Mouse (Mus musculus) liver, embryonic 11.5 days (tissue): ENCODE results near the gene Atp1b1. TPM values are rescaled to one million over a fixed set of nuclear protein-coding genes. Genes with fewer than 3 reads are reported as not detected.
A peak's percentile ranks its signal among the peaks of the same experiment; 100 is the strongest.

ENCODE experiments used
- ATAC-seq: fragments of 200-750 bp; cut with Nextera tagmentation; replicated peaks from 2 replicates; pipeline ENCODE4 v1.8.0; 2017; ENCODE audit warnings: moderate number of reproducible peaks, mild to moderate bottlenecking, moderate TSS enrichment, moderate library complexity; ENCODE audit not compliant: low FRiP score
- DNase-seq: peaks from one replicate; pipeline ENCODE4 v3.0.0-alpha.2; 2017; ENCODE audit warnings: low spot score
- H3K27ac ChIP-seq: fragments of 300-500 bp; sonication (generic); 2 replicates; pipeline ENCODE4 v1.5.1; 2014; ENCODE audit warnings: mild to moderate bottlenecking, low read depth, low read length, control low read depth
- H3K27me3 ChIP-seq: fragments of 300-500 bp; sonication (generic); replicated peaks from 2 replicates; pipeline ENCODE4 v1.6.1; 2014; ENCODE audit warnings: low read length, mixed read lengths; ENCODE audit not compliant: control insufficient read depth, insufficient read depth
- H3K36me3 ChIP-seq: fragments of 300-500 bp; sonication (generic); 2 replicates; pipeline ENCODE4 v1.6.1; 2014; ENCODE audit warnings: mild to moderate bottlenecking, low read length, moderate library complexity, mixed read lengths; ENCODE audit not compliant: control insufficient read depth, insufficient read depth
- H3K4me1 ChIP-seq: fragments of 300-500 bp; sonication (generic); replicated peaks from 2 replicates; pipeline ENCODE4 v1.6.1; 2014; ENCODE audit warnings: low read length, mixed read lengths; ENCODE audit not compliant: control insufficient read depth, insufficient read depth
- H3K4me2 ChIP-seq: fragments of 300-500 bp; sonication (generic); 2 replicates; pipeline ENCODE4 v1.6.1; 2014; ENCODE audit warnings: mild to moderate bottlenecking, control low read depth, moderate library complexity
- H3K4me3 ChIP-seq: fragments of 300-500 bp; sonication (generic); 2 replicates; pipeline ENCODE4 v1.5.1; 2014; ENCODE audit warnings: low read depth, low read length, control low read depth
- H3K9ac ChIP-seq: fragments of 300-500 bp; sonication (generic); 2 replicates; pipeline ENCODE4 v1.6.1; 2014; ENCODE audit warnings: low read depth, low read length, control low read depth
- H3K9me3 ChIP-seq: fragments of 300-500 bp; sonication (generic); 2 replicates; pipeline ENCODE4 v1.6.1; 2016; ENCODE audit warnings: low read length, inconsistent platforms, mixed read lengths; ENCODE audit not compliant: control insufficient read depth
- WGBS: fragments of 180-500 bp; shearing (Covaris S2); extraction: QIAGEN DNeasy Blood & Tissue Kit; methylation state at CpG from one replicate; pipeline ENCODE4 v1.1.7; 2014; 5-methylcytosine and 5-hydroxymethylcytosine counted together
- polyA plus RNA-seq: library from polyadenylated mRNA; unstranded; fragments of >200 nt; fragmentation: Nextera tagmentation; extraction: Ambion mirVana; gene quantifications from 2 replicates; pipeline ENCODE4 v1.2.1, GENCODE M21; 2014

Atp1b1 gene
- polyA plus RNA-seq, 1 experiment from 2014 or later: 18.6 TPM

- H3K36me3 ChIP-seq: no peaks in the 10 kb centered on the region
- peak; percentile 55 for ATAC-seq
- H3K9me3 ChIP-seq: no peaks in the 10 kb centered on the region
- H3K4me3 ChIP-seq: peak overlapping the region; percentile 65
- 5% methylated on average over 22 of the region's 22 CpGs for WGBS
- H3K4me1 ChIP-seq: peaks cover 7% of the 10 kb centered on the region
- H3K4me2 ChIP-seq: peak overlapping the region; percentile 78
- DNase-seq: peak; percentile 57
- peaks cover 61% of the 10 kb centered on the region for H3K27me3 ChIP-seq
- 0 out of 2 replicates have a peak overlapping the region, but pooled peaks have one; percentile 1 for H3K9ac ChIP-seq
- no peak overlapping the region for H3K27ac ChIP-seq
Measured at GRCm38 (mm10) chr1:164458621-164459051, 481 bp upstream of the Atp1b1 start.

- peaks cover 61% of the 10 kb centered on the region for H3K27me3 ChIP-seq
- peak; percentile 69 for DNase-seq
Measured at GRCm38 (mm10) chr1:164457531-164458244, 467 bp downstream of the Atp1b1 start.

GRCm38 (mm10) chr1:164456731-164457130, 1.4 kb downstream of the Atp1b1 start:
- DNase-seq (no peak), ATAC-seq (no peak)
- H3K27ac ChIP-seq: no peak overlapping the region
- H3K4me1 ChIP-seq: peaks cover 7% of the 10 kb centered on the region
- no peak overlapping the region for H3K9ac ChIP-seq
- H3K36me3 ChIP-seq: 0 out of 2 replicates have a peak, but pooled peaks cover 4% of the 10 kb centered on the region
- no peaks in the 10 kb centered on the region for H3K9me3 ChIP-seq
- peak overlapping the region; percentile 65 for H3K4me3 ChIP-seq
- WGBS: 12% methylated on average over 8 of the region's 8 CpGs
- peaks cover 60% of the 10 kb centered on the region for H3K27me3 ChIP-seq
- H3K4me2 ChIP-seq: peak overlapping the region; percentile 78

More at GRCm38 (mm10) chr1:164457531-164458244, 467 bp downstream of the Atp1b1 start:
- H3K4me2 ChIP-seq: peak overlapping the region; percentile 78
- 0 out of 2 replicates have a peak, but pooled peaks cover under 1% of the 10 kb centered on the region for H3K36me3 ChIP-seq
- H3K9ac ChIP-seq: peak overlapping the region; percentile 58
- peaks cover 7% of the 10 kb centered on the region for H3K4me1 ChIP-seq
- peak; percentile 53 for ATAC-seq
- peak overlapping the region; percentile 48; the same call in 1 of the 2 replicates for H3K27ac ChIP-seq
- peak overlapping the region; percentile 65 for H3K4me3 ChIP-seq
- H3K9me3 ChIP-seq: no peaks in the 10 kb centered on the region
- WGBS: under 1% methylated on average over 62 of the region's 76 CpGs

GRCm38 (mm10) chr1:164456065-164456464, 2.1 kb downstream of the Atp1b1 start:
- ATAC-seq (no peak), DNase-seq (no peak)
- Histone ChIP-seq H3K27me3 (peaks cover 55% of the 10 kb centered on the region), H3K36me3 (0 out of 2 replicates have a peak, but pooled peaks cover 4% of the 10 kb centered on the region), H3K4me2 (peak overlapping the region; percentile 78), H3K27ac (no peak overlapping the region), H3K4me1 (peaks cover 7% of the 10 kb centered on the region), H3K9me3 (no peaks in the 10 kb centered on the region), H3K9ac (no peak overlapping the region), H3K4me3 (peak overlapping the region; percentile 65; the same call in 1 of the 2 replicates)
- 32% methylated on average over 6 of the region's 6 CpGs for WGBS

GRCm38 (mm10) chr1:164455614-164456013, 2.5 kb downstream of the Atp1b1 start:
- Histone ChIP-seq H3K4me1 (peaks cover 7% of the 10 kb centered on the region), H3K27me3 (peaks cover 51% of the 10 kb centered on the region), H3K9ac (no peak overlapping the region), H3K4me2 (peak overlapping the region; percentile 78; the same call in 1 of the 2 replicates), H3K27ac (no peak overlapping the region), H3K9me3 (no peaks in the 10 kb centered on the region), H3K4me3 (no peak overlapping the region), H3K36me3 (0 out of 2 replicates have a peak, but pooled peaks cover 4% of the 10 kb centered on the region)
- no peak for DNase-seq
- WGBS: 66% methylated on average over 7 of the region's 7 CpGs
- no peak for ATAC-seq

GRCm38 (mm10) chr1:164454747-164455400, 3.3 kb downstream of the Atp1b1 start:
- DNase-seq: no peak
- Histone ChIP-seq H3K27me3 (peaks cover 46% of the 10 kb centered on the region), H3K9ac (no peak overlapping the region), H3K27ac (no peak overlapping the region), H3K4me3 (no peak overlapping the region), H3K9me3 (no peaks in the 10 kb centered on the region), H3K4me2 (peak overlapping the region; percentile 49), H3K4me1 (peaks cover 7% of the 10 kb centered on the region), H3K36me3 (0 out of 2 replicates have a peak, but pooled peaks cover 4% of the 10 kb centered on the region)
- WGBS: 52% methylated on average over 14 of the region's 14 CpGs
- no peak for ATAC-seq

GRCm38 (mm10) chr1:164453739-164454138, 4.4 kb downstream of the Atp1b1 start:
- H3K9me3 ChIP-seq: no peaks in the 10 kb centered on the region
- no peak overlapping the region for H3K4me2 ChIP-seq
- H3K27me3 ChIP-seq: peaks cover 38% of the 10 kb centered on the region
- 0 out of 2 replicates have a peak, but pooled peaks cover 4% of the 10 kb centered on the region for H3K36me3 ChIP-seq
- H3K4me1 ChIP-seq: peaks cover 7% of the 10 kb centered on the region
- ATAC-seq: no peak
- H3K4me3 ChIP-seq: no peak overlapping the region
- no peak overlapping the region for H3K27ac ChIP-seq
- no peak for DNase-seq
- 58% methylated on average over 5 of the region's 5 CpGs for WGBS
- H3K9ac ChIP-seq: no peak overlapping the region

GRCm38 (mm10) chr1:164453146-164453545, 5.0 kb downstream of the Atp1b1 start:
- Histone ChIP-seq H3K4me1 (peaks cover 7% of the 10 kb centered on the region), H3K4me3 (no peak overlapping the region), H3K9me3 (no peaks in the 10 kb centered on the region), H3K36me3 (0 out of 2 replicates have a peak, but pooled peaks cover 4% of the 10 kb centered on the region), H3K9ac (no peak overlapping the region), H3K4me2 (no peak overlapping the region), H3K27ac (no peak overlapping the region), H3K27me3 (peaks cover 32% of the 10 kb centered on the region)
- DNase-seq (no peak), ATAC-seq (no peak)
- WGBS: 84% methylated on average over 8 of the region's 8 CpGs
